Mouse (Mus musculus): ENCODE measurements around the gene Sc5d.

GRCm38 (mm10) chr9:42294131-42294530 is 30.1 kb upstream of the Sc5d start:
- TF ChIP-seq CTCF (IDR thresholded peaks at IDR 0.05; ENCODE audit: extremely low read depth, insufficient read depth, insufficient read length, insufficient replicate concordance): no peak
- TF ChIP-seq POLR2A (IDR thresholded peaks at IDR 0.05; ENCODE audit: low read depth, low read length): no peak
